Mouse (Mus musculus): ENCODE results near the gene Cat. TPM values are rescaled to one million over a fixed set of nuclear protein-coding genes. Genes with fewer than 3 reads are reported as not detected.

The Cat gene
- polyA plus RNA-seq, 1 experiment from 2014 or later = 173 TPM

- no peaks in the 10 kb centered on the region for H3K27me3 ChIP-seq (replicated peaks; ENCODE audit: control insufficient read depth, insufficient read depth, low read length)
- no peak overlapping the region for H3K4me3 ChIP-seq (ENCODE audit: low read depth, low read length)
- no peak overlapping the region for H3K4me2 ChIP-seq (replicated peaks; ENCODE audit: low read depth)
- TF ChIP-seq CTCF (IDR thresholded peaks at IDR 0.05; ENCODE audit: low read depth) = no peak
- no peak overlapping the region for H3K27ac ChIP-seq (ENCODE audit: low read depth, low read length)
- 97% methylated on average over 1 of the region's 1 CpGs for WGBS
- 0 out of 2 replicates have a peak, but pooled peaks cover 4% of the 10 kb centered on the region for H3K9me3 ChIP-seq (ENCODE audit: control insufficient read depth)
- no peak for ATAC-seq
- no peak overlapping the region for H3K9ac ChIP-seq (ENCODE audit: low read depth, low read length)
- H3K4me1 ChIP-seq (replicated peaks; ENCODE audit: control insufficient read depth, insufficient read depth, low read length) = no peaks in the 10 kb centered on the region
- H3K36me3 ChIP-seq (ENCODE audit: control insufficient read depth, insufficient read depth) = no peaks in the 10 kb centered on the region
These were observed 26.1 kb upstream of the Cat start for GRCm38 (mm10) chr2:103511042-103511441.

DNA sequence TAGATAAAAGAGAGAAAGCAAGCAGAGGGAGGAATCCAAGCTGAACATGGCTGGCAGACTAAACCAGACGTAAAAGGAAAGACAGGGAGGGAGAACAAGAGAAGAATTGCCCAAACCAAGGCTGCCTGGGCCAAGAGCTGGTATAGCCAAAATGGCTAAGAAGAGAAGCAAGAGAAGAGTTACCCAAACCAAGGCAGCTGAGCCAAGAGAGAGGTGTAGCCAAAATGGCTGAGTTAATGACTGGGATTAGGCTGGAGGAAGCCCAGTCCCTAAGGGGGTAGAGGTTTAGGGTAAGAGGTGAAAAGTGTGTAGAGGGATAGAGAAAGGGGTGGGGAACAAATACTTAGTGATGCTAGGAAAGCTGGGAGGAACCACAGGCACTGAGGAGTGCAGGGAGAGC, 22.7 kb upstream of the Cat start:
- Histone ChIP-seq H3K9me3 (ENCODE audit: control insufficient read depth) (0 out of 2 replicates have a peak, but pooled peaks cover 4% of the 10 kb centered on the region), H3K4me2 (replicated peaks; ENCODE audit: low read depth) (no peak overlapping the region), H3K4me1 (replicated peaks; ENCODE audit: control insufficient read depth, insufficient read depth, low read length) (no peaks in the 10 kb centered on the region), H3K36me3 (ENCODE audit: control insufficient read depth, insufficient read depth) (no peaks in the 10 kb centered on the region), H3K4me3 (ENCODE audit: low read depth, low read length) (no peak overlapping the region), H3K27ac (ENCODE audit: low read depth, low read length) (no peak overlapping the region), H3K27me3 (replicated peaks; ENCODE audit: control insufficient read depth, insufficient read depth, low read length) (no peaks in the 10 kb centered on the region), H3K9ac (ENCODE audit: low read depth, low read length) (no peak overlapping the region)
- TF ChIP-seq CTCF (IDR thresholded peaks at IDR 0.05; ENCODE audit: low read depth) = no peak
- WGBS = 93% methylated on average over 1 of the region's 1 CpGs
- ATAC-seq = no peak

GRCm38 (mm10) chr2:103505956-103506355, 21.0 kb upstream of the Cat start:
- TF ChIP-seq CTCF (IDR thresholded peaks at IDR 0.05; ENCODE audit: low read depth) = no peak
- no peak overlapping the region for H3K4me2 ChIP-seq (replicated peaks; ENCODE audit: low read depth)
- H3K36me3 ChIP-seq (ENCODE audit: control insufficient read depth, insufficient read depth) = no peaks in the 10 kb centered on the region
- H3K27ac ChIP-seq (ENCODE audit: low read depth, low read length) = no peak overlapping the region
- no peak overlapping the region for H3K4me3 ChIP-seq (ENCODE audit: low read depth, low read length)
- 95% methylated on average over 2 of the region's 2 CpGs for WGBS
- 0 out of 2 replicates have a peak, but pooled peaks cover 4% of the 10 kb centered on the region for H3K9me3 ChIP-seq (ENCODE audit: control insufficient read depth)
- H3K27me3 ChIP-seq (replicated peaks; ENCODE audit: control insufficient read depth, insufficient read depth, low read length) = no peaks in the 10 kb centered on the region
- H3K4me1 ChIP-seq (replicated peaks; ENCODE audit: control insufficient read depth, insufficient read depth, low read length) = no peaks in the 10 kb centered on the region
- ATAC-seq = no peak
- no peak overlapping the region for H3K9ac ChIP-seq (ENCODE audit: low read depth, low read length)

GRCm38 (mm10) chr2:103504463-103504862, 19.5 kb upstream of the Cat start:
- H3K9me3 ChIP-seq (ENCODE audit: control insufficient read depth) = 0 out of 2 replicates have a peak, but pooled peaks cover 4% of the 10 kb centered on the region
- H3K27me3 ChIP-seq (replicated peaks; ENCODE audit: control insufficient read depth, insufficient read depth, low read length) = no peaks in the 10 kb centered on the region
- no peaks in the 10 kb centered on the region for H3K4me1 ChIP-seq (replicated peaks; ENCODE audit: control insufficient read depth, insufficient read depth, low read length)
- H3K4me3 ChIP-seq (ENCODE audit: low read depth, low read length) = no peak overlapping the region
- H3K4me2 ChIP-seq (replicated peaks; ENCODE audit: low read depth) = no peak overlapping the region
- ATAC-seq = no peak
- H3K9ac ChIP-seq (ENCODE audit: low read depth, low read length) = no peak overlapping the region
- no peak for TF ChIP-seq CTCF (IDR thresholded peaks at IDR 0.05; ENCODE audit: low read depth)
- WGBS = 64% methylated on average over 1 of the region's 1 CpGs
- peak overlapping the region; percentile 36; the same call in 1 of the 2 replicates for H3K27ac ChIP-seq (ENCODE audit: low read depth, low read length)
- H3K36me3 ChIP-seq (ENCODE audit: control insufficient read depth, insufficient read depth) = no peaks in the 10 kb centered on the region

DNA sequence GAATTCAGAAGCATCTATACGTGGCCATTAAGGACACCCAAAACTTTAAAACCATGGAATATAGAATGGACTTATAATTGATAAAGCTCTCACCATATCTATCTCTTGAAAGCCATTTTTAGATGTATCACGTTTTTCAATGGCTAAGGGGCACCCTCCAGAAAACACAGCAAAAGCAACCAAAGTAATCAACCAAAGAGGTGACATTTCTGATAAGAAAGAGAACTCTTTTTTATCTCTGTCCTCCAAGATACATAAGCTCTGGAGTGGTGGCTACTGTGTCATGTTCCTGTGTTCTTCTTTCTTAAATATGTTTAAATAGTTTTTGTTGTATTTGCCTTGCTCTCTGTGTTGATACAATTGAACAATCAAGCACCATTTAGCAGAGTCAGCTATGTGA, 15.8 kb upstream of the Cat start:
- H3K4me3 ChIP-seq (ENCODE audit: low read depth, low read length) = no peak overlapping the region
- no peak for ATAC-seq
- WGBS = 61% methylated on average over 2 of the region's 2 CpGs
- H3K4me2 ChIP-seq (replicated peaks; ENCODE audit: low read depth) = no peak overlapping the region
- no peak overlapping the region for H3K9ac ChIP-seq (ENCODE audit: low read depth, low read length)
- H3K36me3 ChIP-seq (ENCODE audit: control insufficient read depth, insufficient read depth) = no peaks in the 10 kb centered on the region
- H3K9me3 ChIP-seq (ENCODE audit: control insufficient read depth) = no peaks in the 10 kb centered on the region
- H3K4me1 ChIP-seq (replicated peaks; ENCODE audit: control insufficient read depth, insufficient read depth, low read length) = 0 out of 2 replicates have a peak, but pooled peaks cover 3% of the 10 kb centered on the region
- TF ChIP-seq CTCF (IDR thresholded peaks at IDR 0.05; ENCODE audit: low read depth) = no peak
- H3K27me3 ChIP-seq (replicated peaks; ENCODE audit: control insufficient read depth, insufficient read depth, low read length) = no peaks in the 10 kb centered on the region
- H3K27ac ChIP-seq (ENCODE audit: low read depth, low read length) = no peak overlapping the region

GRCm38 (mm10) chr2:103495633-103496418, 10.9 kb upstream of the Cat start:
- TF ChIP-seq CTCF (IDR thresholded peaks at IDR 0.05; ENCODE audit: low read depth) = no peak

More at GRCm38 (mm10) chr2:103495633-103496418, 10.9 kb upstream of the Cat start:
- Histone ChIP-seq H3K4me1 (replicated peaks; ENCODE audit: control insufficient read depth, insufficient read depth, low read length) (0 out of 2 replicates have a peak, but pooled peaks cover 10% of the 10 kb centered on the region), H3K4me2 (replicated peaks; ENCODE audit: low read depth) (no peak overlapping the region), H3K36me3 (ENCODE audit: control insufficient read depth, insufficient read depth) (no peaks in the 10 kb centered on the region), H3K9me3 (ENCODE audit: control insufficient read depth) (no peaks in the 10 kb centered on the region), H3K4me3 (ENCODE audit: low read depth, low read length) (no peak overlapping the region), H3K9ac (ENCODE audit: low read depth, low read length) (no peak overlapping the region), H3K27ac (ENCODE audit: low read depth, low read length) (no peak overlapping the region), H3K27me3 (replicated peaks; ENCODE audit: control insufficient read depth, insufficient read depth, low read length) (no peaks in the 10 kb centered on the region)
- WGBS = 73% methylated on average over 6 of the region's 6 CpGs
- ATAC-seq = no peak

All from intestine, postnatal 0 days (tissue).